Comparison of ENCODE assay signal across 19 mouse cellular contexts in genomic region chr16:48646246-48646645, GRCm38 (mm10).
A peak's percentile ranks its signal among the peaks of the same experiment; 100 is the strongest.
DNase-seq lines count a peak whose midpoint lies in the region; ATAC-seq lines count a peak whose summit lies in the region.
"Had no signal": no experiment of that assay in that cellular context is flagged by ENCODE, and none has a peak within 500 bp of the region (broad histone marks: within the 10 kb centered on the region; RNA-seq: fewer than 3 reads in every experiment).

No protein-coding gene starts in this region.

- no peak for ATAC-seq in megakaryocyte, adult 5-6 weeks (ENCODE audit: poor library complexity, severe bottlenecking)
- no peak for ATAC-seq in forebrain, embryonic 13.5 days
- ATAC-seq: forebrain, embryonic 14.5 days; forebrain, embryonic 16.5 days had no signal

- WGBS in forebrain, embryonic 13.5 days: 88% methylated on average over 2 of the region's 2 CpGs

- no peaks in the 10 kb centered on the region for H3K27me3 ChIP-seq in forebrain, embryonic 13.5 days
- H3K27me3 ChIP-seq: embryonic facial prominence, embryonic 13.5 days; embryonic facial prominence, embryonic 15.5 days had no signal

- no peaks in the 10 kb centered on the region for H3K36me3 ChIP-seq in forebrain, embryonic 13.5 days (ENCODE audit: poor library complexity, severe bottlenecking)
- H3K36me3 ChIP-seq: embryonic facial prominence, embryonic 13.5 days; embryonic facial prominence, embryonic 15.5 days had no signal

- no peak overlapping the region for H3K9ac ChIP-seq in forebrain, embryonic 13.5 days
- H3K9ac ChIP-seq: embryonic facial prominence, embryonic 13.5 days; embryonic facial prominence, embryonic 15.5 days had no signal

- H3K4me3 ChIP-seq in forebrain, embryonic 13.5 days: no peak overlapping the region
- H3K4me3 ChIP-seq: embryonic facial prominence, embryonic 13.5 days; embryonic facial prominence, embryonic 15.5 days had no signal

- no peaks in the 10 kb centered on the region for H3K9me3 ChIP-seq in forebrain, embryonic 13.5 days (replicated peaks)
- H3K9me3 ChIP-seq: embryonic facial prominence, embryonic 13.5 days; embryonic facial prominence, embryonic 15.5 days had no signal

- DNase-seq in 416B (ENCODE audit: low read depth) (peak; percentile 49), NIH3T3 (ENCODE audit: low read depth) (peak; percentile 19)
- no peak for DNase-seq in adrenal gland, adult (ENCODE audit: inconsistent age in 2 of 2, low spot score in 1 of 2)
- DNase-seq: adrenal gland, adult 8-10 months; adrenal gland, postnatal 14 days; adrenal gland, postnatal 36 days; cerebellum, adult 11 months; cerebellum, adult 18-20 months; cerebellum, adult 8-10 months; cerebellum, adult 9-11 months; cerebellum, postnatal 14 days; cerebellum, postnatal 36 days; embryo, embryonic 11 days had no signal

- no peaks in the 10 kb centered on the region for H3K4me1 ChIP-seq in forebrain, embryonic 13.5 days
- H3K4me1 ChIP-seq: embryonic facial prominence, embryonic 13.5 days; embryonic facial prominence, embryonic 15.5 days had no signal

- no peak overlapping the region for H3K27ac ChIP-seq in forebrain, embryonic 13.5 days
- H3K27ac ChIP-seq: embryonic facial prominence, embryonic 13.5 days; embryonic facial prominence, embryonic 15.5 days had no signal

- H3K4me2 ChIP-seq in forebrain, embryonic 13.5 days: no peak overlapping the region
- H3K4me2 ChIP-seq: embryonic facial prominence, embryonic 13.5 days; embryonic facial prominence, embryonic 15.5 days had no signal

Comparison
In these comparisons a context has a peak if more than half of its experiments do, and no peak if none do; other contexts are left out.
1. DNase-seq: peak in 416B (single experiment) and NIH3T3 (single experiment); none in adrenal gland, adult (0 of 2).